Mouse (Mus musculus) layer of hippocampus, adult 11-12 months (tissue): ENCODE measurements at regions not wholly inside any gene's neighbourhood (a gene's known extent, or its start where the extent isn't known, plus 50 kb on each side); places are given as distances from the start of the nearest gene placed in this dataset.

Experiments
- DNase-seq: peaks from one replicate; pipeline ENCODE4 v3.0.0; 2022; ENCODE audit warnings: low spot score

GRCm38 (mm10) chr15:49043035-49043434, 4841.7 kb upstream of the Gm7489 start:
- DNase-seq: no peak

DNA sequence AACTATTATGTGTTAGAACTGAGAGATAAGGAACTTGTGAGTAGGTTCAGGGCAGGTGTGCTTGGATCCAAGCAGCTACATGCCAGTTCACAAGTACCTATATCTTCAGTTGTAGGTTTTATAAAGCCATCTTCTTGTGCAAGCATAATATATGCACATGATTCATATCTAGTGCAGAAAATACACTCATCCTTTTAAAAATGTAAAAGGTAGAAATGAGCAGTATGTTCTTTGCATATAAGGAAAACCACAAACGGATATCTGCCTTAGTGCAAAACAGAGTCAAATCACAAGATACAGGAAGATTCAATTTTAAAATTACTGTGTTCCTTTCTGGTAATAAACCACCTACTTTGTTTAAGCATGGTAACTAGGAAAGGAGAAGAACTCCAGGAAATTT, 4819.6 kb upstream of the Gm7489 start:
- no peak for DNase-seq

DNA sequence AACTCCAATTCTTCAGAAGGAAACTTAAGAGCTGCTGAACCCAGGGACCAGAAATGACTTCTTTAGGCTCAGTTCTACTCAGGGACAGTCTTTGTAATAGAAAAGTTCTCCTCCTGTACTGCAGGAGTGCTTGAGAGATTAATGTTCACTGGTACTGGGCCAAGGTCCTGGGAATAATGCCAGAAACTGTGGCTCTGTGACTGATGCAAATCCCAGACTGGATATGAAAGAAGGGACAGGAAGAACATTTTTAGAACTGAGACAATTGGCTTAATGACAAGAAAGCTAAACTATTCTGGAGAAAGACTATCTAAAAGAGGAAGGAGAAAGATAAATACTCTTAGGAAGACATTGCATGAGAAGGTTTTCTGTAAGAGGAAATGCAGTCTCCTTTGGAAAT, 4818.8 kb upstream of the Gm7489 start:
- DNase-seq: peak; percentile 61

DNA sequence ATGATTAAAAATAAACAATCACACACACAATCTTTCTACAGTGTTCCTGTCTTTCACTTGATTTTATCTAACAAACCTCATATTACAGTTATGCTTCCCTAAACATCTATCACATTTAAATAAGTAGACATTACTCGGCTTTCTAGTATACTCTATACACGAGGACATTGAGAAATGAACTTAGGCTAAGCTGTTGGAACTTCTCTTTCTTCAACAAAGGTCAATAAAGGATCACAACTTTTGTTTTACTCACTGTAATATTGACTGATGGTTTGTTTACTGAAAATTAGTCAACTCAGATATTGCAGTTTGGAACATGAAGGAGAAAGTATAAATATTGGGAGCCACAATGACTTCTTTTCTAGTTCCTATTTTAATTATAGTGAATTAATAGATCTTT, 4818.3 kb upstream of the Gm7489 start:
- DNase-seq: no peak
